Mouse (Mus musculus) regulatory T cell (primary cell): Measurements from ENCODE around the gene Akap7.

Experiments used
- in situ Hi-C: fragments of 300-600 bp; cut with MboI, MseI; formaldehyde crosslinking; loops from one replicate; pipeline ENCODE4 v1.15.1; 2025; ENCODE audit warnings: high pct_unique_total_duplicates

Gene Akap7

DNA sequence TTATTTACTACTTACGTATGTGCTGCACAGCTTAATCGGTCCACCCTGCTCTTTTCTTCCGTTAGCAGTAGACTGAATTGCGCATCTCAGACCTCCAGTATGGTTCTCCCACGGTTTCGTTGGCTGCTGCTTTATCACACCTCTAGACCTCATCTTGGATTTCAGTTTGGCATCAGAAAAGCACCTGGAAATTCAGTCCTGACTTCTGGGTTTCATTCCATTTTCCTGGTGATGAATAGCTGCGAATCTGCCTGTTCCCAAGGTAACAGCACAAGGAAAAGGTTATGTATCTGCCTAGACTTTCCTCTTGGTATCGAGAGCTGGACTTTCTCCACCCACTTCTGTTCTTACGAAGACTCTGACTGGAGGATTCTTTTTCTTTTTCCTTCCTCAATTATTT is at the start of gene Akap7:
Gene Akap7, minus strand, starts transcription at position 101 of the 400 bp plus-strand sequence.
- in situ Hi-C loops, result no loop called here

DNA sequence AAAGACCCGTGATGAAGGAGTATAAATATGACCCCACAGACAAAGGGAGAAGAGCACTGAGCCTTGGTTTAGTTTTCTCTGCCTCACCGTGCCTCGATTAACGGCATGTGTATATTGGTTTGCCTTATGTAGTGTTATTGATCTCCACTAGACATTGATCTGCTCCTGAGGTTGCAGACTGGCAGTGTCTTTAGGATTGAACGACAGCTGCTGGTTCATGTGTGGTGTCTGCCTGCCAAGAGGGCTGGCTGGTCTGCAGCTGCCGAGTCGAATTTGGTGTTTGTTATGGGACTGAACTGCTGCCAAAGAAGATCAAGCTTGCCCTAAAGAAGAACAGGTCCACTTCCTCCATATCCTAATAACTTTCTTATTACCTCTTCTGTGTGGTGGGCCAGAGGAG is 46.7 kb upstream of the Akap7 start:
- in situ Hi-C loops, result loop anchor here (5.0 kb wide), 1 partner anchor 57 kb away; no protein-coding TSS in a partner anchor

DNA sequence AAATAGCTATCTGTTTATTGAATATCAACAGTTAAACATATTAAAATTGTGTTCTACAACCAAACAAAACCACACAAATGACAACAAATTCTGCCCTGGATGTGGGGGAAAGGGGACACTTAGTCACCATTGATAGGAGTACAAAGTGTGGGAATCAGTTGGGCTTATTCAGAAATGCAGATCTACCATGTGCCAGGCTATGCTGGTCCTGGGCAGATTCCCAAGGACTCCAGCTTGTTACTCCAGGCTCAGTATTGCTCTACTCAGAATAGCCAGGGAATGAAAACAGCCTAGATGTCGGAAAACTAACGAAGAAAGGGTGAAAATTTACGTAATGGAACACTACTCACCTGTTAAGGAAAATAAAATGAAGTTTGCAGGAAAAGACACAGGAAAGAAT is 46.3 kb upstream of the Akap7 start:
- in situ Hi-C loops, result loop anchor here (5.0 kb wide), 1 partner anchor 57 kb away; no protein-coding TSS in a partner anchor

DNA sequence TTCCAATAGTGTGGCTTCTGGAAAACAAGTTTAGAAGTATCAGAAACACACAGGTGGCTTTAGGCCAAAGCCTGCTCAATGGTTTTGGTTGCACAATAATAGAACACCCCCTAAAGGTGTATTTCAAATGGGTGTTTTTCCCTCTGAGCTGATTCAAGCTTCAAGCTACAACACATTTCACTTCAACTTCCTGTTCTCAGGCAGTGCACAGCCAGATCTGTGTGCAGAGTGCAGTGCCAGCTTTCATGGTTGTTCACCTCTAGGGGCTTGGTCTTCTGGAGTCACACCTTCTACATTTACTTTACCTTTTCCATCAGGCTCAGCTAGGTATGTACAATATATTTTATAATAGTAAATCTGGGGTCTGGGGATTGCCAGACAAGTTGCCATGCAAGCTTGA is 35.1 kb upstream of the Akap7 start:
- in situ Hi-C loops, result no loop called here

DNA sequence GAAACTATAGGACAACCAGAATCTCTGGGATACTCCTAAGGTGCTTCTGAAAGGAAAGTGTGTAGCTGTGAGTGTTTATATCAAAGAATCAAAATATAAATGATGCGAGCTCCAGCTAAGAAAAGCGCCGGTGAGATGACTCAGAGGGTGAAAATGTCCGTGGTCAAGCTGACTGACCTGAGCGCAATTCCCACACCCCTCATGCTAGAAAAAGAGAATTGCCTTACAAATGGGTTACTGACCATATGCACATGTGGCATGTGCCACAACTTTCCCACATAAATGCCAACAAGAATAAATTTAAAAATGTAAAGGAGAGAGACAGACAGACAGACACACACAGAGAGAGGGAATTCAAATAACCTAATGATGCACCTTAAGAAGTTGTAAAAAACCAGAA is 33.0 kb upstream of the Akap7 start:
- in situ Hi-C loops, result no loop called here

DNA sequence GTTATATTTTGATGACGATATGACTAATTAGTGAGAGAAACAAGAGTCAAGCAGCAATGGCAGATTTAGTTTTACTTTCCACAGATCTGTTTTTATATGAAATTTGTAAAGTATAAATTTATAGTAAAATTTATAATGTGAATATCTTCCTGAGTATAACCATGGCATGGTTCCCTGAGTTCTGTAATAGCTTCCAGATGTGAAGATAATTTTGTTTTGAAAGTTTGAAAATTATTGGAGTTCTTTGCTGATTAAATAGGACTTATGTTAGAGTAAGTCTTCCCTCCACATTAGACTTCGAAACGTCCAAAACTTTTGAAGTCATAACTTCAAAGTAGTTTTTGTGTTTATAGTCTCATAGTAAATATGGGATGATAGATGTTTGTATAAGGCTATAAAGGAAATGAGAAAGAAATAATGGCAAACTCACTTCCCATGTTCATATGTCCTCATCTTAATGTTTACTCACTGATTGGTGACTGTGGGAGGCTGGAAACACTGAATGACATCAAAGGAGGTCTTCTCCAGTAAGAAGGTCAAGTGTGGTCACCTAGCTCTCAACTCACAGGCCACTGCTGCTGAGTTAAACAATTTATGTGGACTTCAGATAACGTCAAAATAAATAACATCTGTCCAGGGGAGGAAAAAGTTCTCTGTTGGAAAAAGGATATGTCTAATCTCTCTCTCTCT is 25.9 kb upstream of the Akap7 start:
- in situ Hi-C loops, result no loop called here

DNA sequence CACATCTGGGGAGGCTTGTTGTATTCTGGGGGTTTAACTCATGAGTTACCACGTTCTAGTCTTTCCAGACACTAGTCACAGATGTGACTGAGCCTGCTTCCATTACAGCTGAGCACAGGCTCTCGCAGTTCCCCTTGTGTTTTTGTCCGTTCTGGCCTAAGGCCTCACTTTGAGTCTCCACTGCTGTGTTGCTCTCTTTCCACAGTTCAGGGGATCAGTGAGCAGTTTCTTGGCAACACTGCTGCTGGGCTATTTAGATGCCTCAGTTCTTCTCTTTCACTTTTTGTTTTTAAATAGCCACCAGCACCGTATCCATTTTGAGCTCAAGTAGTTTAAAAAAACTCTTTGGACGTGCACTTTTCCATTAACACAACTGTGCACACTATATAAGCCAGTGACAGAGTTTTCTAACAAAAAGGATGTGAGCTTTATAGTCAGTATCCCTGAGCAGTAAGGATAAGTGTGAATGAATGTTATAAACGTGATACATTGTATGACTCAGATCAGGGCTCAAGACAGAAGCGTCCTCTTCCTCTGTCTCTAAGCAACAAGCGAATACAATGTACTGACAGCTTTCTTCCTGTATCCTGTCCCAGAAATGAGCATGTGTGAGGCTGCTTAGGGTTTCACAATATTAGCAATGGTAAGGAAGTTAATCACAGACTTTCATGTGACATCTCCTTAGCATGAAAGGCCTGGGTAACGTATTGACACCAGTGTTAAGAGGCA is 23.8 kb upstream of the Akap7 start:
- in situ Hi-C loops, result no loop called here

DNA sequence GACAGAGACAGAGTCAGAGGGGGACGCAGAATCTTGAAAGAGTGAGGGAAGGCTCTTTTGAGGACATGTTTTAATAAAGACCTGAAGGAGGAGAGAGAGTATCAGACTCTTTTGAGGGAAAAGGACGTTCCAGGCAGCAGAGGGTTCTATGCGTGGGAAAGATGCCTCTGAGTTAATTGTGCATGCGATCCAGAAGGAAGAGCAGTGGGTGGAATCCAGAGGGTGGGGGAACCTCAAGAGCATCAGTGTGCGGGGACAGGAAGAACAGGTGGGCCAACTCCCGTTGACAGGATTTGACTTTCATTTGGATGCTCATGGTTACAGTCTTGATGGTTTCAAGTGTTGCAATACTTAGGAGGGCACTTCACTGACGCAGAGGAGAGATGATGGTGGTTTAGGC is 22.4 kb upstream of the Akap7 start:
- in situ Hi-C loops, result no loop called here

DNA sequence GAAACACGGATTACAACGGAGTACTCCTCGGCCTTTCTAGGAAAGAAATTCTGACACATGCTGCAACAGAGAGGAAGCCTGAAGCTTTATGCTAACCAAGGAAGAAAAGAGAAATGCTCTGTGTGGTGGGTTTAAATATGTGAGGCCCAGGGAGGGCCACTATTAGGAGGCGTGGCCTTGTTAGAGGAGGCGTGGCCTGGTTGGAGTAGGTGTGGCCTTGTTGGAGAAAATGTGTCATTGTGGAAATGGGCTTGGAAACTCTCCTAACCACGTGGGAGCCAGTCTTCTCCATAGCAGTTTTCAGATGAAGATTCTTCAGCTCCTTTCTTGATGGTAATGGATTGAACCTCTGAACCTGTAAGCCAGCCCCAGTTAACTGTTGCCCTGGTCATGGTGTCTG is 19.8 kb upstream of the Akap7 start:
- in situ Hi-C loops, result no loop called here

DNA sequence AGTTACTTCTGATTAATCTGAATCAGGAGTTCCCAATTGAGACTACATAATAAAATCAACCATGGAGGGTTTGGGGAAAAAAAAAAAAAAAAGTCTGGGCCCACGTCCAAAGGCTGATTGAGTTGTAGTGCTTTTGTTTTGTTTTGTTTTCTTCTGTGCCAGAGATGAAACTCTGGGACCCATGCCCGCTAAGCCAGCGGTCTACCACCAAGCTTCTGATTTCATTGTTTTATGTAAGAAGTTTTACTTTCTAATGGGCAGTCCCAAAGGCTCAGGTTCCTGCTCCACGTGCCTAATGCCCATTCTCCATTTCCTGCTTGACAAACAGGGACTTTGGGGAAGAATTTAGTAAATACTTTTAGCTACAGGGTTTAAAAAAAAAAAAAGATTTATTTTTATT is 18.0 kb upstream of the Akap7 start:
- in situ Hi-C loops, result no loop called here

DNA sequence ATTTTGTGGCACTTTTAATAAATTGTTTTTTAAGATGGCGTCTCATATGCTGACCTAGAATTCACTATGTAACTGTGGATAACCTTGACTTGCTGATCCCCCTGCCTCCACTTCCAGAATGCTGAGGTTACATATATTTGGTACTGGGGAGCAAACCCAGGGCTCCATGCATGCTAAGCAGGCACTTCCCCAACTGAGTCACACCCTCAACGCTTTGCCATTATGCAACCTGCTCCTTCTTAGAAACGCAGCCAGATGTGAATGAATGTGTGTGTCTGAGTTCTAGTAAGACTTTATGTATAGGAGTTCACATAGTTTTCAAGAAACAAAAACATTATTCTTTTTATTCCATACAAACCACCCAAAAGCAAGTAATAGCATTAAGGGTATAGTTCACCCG is 13.5 kb upstream of the Akap7 start:
- in situ Hi-C loops, result no loop called here

DNA sequence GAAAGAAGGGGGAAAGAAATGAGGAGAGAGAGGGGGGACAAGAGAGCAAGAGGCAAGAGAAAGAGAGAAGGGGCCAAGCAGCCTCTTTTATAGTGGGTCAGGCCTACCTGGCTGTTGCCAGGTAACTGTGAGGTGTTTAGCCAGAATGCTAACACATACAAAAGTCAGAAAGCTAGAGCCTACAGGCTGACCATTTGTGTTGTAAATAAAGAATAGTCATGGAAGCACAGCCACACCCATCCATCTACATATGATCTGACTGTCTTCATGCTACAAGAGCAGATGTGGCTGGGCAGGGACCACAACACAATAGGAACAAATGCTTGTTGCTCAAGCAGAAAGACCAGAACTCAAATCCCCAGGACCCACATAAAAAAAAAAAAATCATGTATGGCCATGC is 11.9 kb upstream of the Akap7 start:
- in situ Hi-C loops, result no loop called here

DNA sequence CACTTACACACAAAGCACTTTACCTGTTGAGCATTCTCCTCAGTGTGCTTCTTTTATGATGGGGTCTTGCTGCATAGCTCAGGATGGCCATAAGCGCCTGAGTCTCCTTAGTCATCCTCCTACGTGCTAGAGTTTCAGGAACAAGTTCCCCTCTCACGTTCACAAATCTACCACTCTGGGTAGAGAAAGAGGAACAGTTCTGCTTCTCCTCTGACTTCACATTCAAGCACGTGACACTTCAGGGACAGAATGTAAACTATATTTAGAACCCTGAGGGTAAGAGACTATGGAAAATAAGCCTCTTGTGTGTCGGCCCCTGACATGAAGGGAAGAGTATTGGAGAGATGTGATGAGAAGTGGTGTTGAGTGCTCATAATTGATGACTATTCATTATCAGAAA is 10.7 kb upstream of the Akap7 start:
- in situ Hi-C loops, result no loop called here

DNA sequence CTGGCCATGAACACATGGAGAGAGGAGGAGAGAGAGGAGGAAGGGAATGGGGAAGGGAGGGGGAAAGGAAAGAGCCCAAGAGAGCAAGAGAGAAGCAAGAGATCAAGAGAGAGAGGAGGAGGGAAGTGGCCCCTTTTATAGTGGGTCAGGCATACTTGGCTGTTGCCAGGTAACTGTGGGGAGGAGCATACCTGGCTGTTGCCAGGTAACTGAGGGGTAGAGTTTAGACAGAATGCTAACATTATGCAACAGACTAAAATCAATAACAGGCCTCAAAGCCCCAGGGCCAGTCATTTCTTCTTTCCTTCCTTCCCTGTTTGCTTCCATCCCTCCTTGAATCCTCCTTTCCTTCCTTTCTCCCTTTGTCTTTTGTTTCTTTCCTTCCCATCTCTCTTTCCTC is 10.0 kb upstream of the Akap7 start:
- in situ Hi-C loops, result no loop called here

DNA sequence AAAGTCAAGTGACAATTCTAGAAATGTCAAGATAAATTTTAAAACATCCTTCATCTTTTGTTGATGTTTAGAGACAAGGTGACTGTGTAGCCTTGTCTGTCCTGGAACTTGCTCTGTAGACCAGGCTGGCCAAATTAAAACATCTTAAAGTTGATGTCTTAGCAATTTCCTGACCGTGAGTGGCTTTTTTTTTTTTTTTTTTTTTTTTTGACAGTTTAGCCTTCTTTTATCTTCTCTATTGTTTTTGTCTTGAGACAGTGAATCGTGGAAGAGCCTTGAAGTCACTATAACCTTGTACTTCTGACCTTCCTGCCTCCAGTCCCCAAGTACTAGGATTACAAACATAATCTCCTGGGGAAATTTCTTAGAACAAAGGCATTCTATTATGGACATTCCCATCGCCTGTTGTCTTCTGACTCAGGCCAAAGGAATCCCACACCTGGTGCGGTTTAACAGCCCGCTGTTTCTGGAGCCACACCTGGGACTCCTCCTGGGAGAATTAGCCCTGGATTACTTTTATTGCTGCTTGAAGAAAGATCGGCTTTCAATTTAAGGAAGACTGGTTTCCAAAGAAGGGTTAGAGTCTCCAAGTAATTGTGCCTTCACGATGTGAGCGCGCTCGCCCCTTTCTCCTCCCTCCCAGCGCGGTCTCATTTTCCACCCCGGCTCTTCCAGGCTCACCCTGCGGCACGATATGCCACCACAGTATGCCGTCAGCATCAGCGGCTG is 6.3 kb upstream of the Akap7 start:
- in situ Hi-C loops, result no loop called here

DNA sequence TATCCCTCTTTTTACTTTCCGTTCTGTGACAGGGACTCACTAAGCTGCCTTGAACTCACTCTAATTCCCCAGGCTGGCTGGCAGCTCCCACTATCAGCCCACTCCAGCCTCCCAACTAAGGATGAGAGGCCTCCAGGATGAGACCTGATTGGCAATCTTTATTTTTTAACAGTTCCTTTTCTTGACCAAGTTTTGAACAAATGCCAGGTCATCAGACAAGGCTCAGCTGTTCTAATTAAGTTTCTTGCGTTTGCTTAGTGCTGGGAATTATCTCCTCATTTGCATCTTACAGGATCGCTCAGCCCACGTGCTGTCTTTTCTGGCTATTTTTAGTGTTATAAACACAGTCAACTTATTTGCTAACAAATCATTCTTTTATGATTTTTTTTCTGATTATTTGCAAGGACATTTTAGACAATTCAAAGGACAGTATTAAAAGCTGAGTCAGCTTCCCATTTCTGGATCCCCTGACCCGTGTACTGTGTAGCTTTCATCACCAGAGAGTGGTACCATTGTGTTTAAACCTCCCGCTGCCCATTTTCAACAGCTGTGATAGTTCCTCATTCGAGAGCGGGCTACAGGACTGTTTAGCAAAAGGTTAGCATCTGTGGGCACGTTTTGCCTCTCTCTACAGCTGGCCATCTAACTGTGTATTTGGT is 4.0 kb upstream of the Akap7 start:
- in situ Hi-C loops, result no loop called here

DNA sequence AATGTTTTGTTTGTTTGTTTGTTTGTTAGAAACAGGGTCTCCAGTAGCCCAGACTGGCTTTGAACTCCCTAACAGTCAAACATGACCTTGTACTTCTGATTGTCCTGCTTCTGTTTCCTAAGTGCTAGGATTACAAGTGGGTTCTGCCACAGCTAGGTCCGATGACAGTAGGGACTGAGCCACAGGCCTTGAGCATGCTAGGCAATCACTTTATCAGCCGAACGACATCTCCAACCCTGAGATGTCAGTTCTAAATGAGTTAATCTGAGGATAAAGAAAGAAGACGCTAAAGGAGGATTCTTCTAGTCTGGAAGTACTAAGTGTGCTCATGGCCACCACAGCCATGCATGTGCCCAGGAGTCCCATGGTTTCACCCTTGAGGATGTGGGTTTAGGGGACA is 3.1 kb upstream of the Akap7 start:
- in situ Hi-C loops, result no loop called here

DNA sequence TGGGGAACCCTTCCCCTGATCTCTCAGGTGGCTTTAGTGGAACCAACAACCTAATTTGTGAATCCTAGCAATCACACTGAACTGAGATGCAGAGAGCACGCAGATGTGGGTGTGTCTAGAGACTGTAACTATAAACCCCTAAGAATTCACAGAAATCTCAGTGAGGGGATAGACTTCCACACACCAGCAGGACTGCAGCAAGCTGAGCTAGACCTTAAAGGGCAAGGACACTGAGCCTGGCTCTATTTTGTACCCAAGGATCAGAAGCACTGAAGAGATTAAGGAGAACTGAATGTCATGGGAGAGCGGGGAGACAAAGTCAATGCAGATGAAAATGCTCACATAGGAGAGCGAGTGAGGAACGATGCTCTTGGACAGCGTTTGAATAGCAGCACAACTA is 2.3 kb upstream of the Akap7 start:
- in situ Hi-C loops, result no loop called here

DNA sequence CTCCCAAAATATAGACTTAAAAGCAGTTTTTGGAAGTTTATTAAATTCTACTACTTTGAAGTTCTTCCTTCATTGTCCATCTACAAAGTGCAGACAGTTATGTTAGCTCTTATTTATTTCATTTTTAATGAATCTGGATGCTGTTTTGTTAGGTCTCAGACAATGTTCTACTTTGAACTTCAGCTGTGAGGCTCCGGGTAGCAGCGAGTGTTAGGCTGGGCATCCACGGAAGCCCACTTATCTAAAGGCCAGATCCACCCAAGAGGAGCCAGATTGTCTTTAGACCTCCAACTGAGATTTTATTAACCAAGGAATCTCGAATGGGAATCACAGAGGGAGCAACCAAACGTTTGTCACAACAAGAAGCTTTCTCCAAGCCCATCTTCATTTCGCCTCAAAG is 2.5 kb downstream of the Akap7 start:
- in situ Hi-C loops, result no loop called here

DNA sequence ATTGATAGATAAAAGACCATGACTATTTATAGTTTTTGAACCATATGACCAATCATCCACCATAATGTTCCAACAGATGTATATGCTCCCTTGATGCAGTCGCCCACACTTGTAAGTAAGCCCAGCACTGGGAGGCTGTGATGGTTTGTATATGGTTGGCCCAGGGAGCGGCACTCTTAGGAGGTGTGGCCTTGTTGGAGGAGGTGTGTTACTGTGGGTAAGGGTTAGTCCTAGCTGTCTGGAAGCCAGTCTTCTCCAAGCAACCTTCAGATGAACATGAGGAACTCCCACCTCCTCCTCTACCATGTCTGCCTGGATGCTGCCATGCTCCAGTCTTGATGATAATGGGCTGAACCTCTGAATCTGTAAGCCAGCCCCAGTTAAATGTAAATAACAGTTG is 3.1 kb downstream of the Akap7 start:
- in situ Hi-C loops, result no loop called here

DNA sequence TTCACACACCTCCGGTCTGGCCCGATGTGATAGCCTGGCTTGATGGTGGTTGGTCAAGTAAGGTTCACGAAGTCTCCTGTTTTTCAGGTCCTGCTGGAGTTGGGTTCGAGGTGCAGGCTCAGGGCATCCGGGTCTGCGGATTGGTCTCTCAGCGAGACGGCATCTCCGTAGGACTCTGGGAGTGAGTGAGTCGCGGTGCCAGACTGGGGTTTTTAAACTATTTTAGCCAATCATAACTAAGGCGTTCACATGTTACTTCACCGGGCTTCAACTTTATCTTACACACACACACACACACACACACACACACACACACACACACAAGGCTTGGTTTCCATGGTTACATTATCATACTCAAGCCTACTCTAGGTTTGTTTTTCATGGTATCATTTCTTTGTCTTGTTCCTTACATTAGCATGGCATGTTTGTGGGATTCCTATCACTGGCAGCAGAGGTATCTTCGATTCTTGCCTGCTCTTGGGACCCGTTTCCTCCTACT is 8.6 kb downstream of the Akap7 start:
- in situ Hi-C loops, result loop anchor here (5.0 kb wide), 1 partner anchor 53 kb away; no protein-coding TSS in a partner anchor

DNA sequence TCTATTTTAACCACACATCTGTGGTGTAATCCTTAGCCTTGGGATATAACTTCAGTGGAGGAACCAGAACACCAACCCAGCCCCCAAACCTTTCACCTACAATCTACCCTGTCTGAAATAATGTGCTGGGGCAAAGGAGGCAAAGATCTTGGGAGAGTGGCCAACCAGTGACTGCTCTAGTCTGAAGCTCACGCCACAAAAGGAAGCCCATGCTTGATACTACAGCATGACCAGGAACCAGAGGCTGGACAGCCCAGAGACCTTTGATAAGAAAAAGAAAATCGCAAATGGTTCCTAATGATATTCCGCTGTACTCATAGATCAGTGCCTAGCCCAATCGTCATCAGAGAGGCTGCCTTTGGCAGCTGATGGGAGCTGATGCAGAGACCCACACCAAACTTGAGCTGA is 9.4 kb downstream of the Akap7 start:
- in situ Hi-C loops, result loop anchor here (5.0 kb wide), 1 partner anchor 54 kb away; no protein-coding TSS in a partner anchor
